Mouse (Mus musculus): ENCODE measurements at regions not wholly inside any gene's neighbourhood (a gene's known extent, or its start where the extent isn't known, plus 50 kb on each side); places are given as distances from the start of the nearest gene placed in this dataset.

- TF ChIP-seq CTCF (IDR thresholded peaks at IDR 0.05; ENCODE audit: low read depth, low read length): no peak
- no peak for TF ChIP-seq POLR2A (IDR thresholded peaks at IDR 0.05; ENCODE audit: extremely low read depth, insufficient read depth, low read length)
- no peak for DNase-seq (ENCODE audit: extremely low read depth, low read depth, low spot score)
- Histone ChIP-seq H3K4me1 (ENCODE audit: control insufficient read depth, insufficient read depth, low read length) (no peaks in the 10 kb centered on the region), H3K4me3 (ENCODE audit: insufficient read depth, low read depth, low read length) (no peak overlapping the region), H3K36me3 (ENCODE audit: control insufficient read depth, insufficient read depth, low read length) (no peaks in the 10 kb centered on the region), H3K27me3 (ENCODE audit: control insufficient read depth, insufficient read depth, low read length) (no peaks in the 10 kb centered on the region), H3K9ac (ENCODE audit: low read depth, low read length) (no peak overlapping the region), H3K79me2 (ENCODE audit: control insufficient read depth, insufficient read depth, low read length) (no peaks in the 10 kb centered on the region), H3K27ac (replicated peaks; ENCODE audit: insufficient read depth, low read depth, low read length) (no peak overlapping the region)
- WGBS: 72% methylated on average over 8 of the region's 8 CpGs
Observed at GRCm38 (mm10) chr13:80334865-80335655, 548.1 kb upstream of the Arrdc3 start.

- 67% methylated on average over 2 of the region's 2 CpGs for WGBS
Observed at GRCm38 (mm10) chr13:80346980-80347649, 536.1 kb upstream of the Arrdc3 start.

GRCm38 (mm10) chr13:80365964-80366363, 517.2 kb upstream of the Arrdc3 start:
- Histone ChIP-seq H3K36me3 (ENCODE audit: control insufficient read depth, insufficient read depth, low read length) (no peaks in the 10 kb centered on the region), H3K9ac (ENCODE audit: low read depth, low read length) (no peak overlapping the region), H3K79me2 (ENCODE audit: control insufficient read depth, insufficient read depth, low read length) (no peaks in the 10 kb centered on the region), H3K27me3 (ENCODE audit: control insufficient read depth, insufficient read depth, low read length) (no peaks in the 10 kb centered on the region), H3K4me3 (ENCODE audit: insufficient read depth, low read depth, low read length) (no peak overlapping the region), H3K27ac (replicated peaks; ENCODE audit: insufficient read depth, low read depth, low read length) (no peak overlapping the region), H3K4me1 (ENCODE audit: control insufficient read depth, insufficient read depth, low read length) (no peaks in the 10 kb centered on the region)
- DNase-seq (ENCODE audit: extremely low read depth, low read depth, low spot score): no peak
- WGBS: 71% methylated on average over 2 of the region's 2 CpGs
- TF ChIP-seq POLR2A (IDR thresholded peaks at IDR 0.05; ENCODE audit: extremely low read depth, insufficient read depth, low read length) (no peak), CTCF (IDR thresholded peaks at IDR 0.05; ENCODE audit: low read depth, low read length) (no peak)

More at GRCm38 (mm10) chr13:80346980-80347649, 536.1 kb upstream of the Arrdc3 start:
- no peaks in the 10 kb centered on the region for H3K79me2 ChIP-seq (ENCODE audit: control insufficient read depth, insufficient read depth, low read length)
- DNase-seq (ENCODE audit: extremely low read depth, low read depth, low spot score): no peak
- no peak overlapping the region for H3K9ac ChIP-seq (ENCODE audit: low read depth, low read length)
- H3K27ac ChIP-seq (replicated peaks; ENCODE audit: insufficient read depth, low read depth, low read length): no peak overlapping the region
- TF ChIP-seq POLR2A (IDR thresholded peaks at IDR 0.05; ENCODE audit: extremely low read depth, insufficient read depth, low read length): no peak
- TF ChIP-seq CTCF (IDR thresholded peaks at IDR 0.05; ENCODE audit: low read depth, low read length): no peak
- no peaks in the 10 kb centered on the region for H3K36me3 ChIP-seq (ENCODE audit: control insufficient read depth, insufficient read depth, low read length)
- H3K4me3 ChIP-seq (ENCODE audit: insufficient read depth, low read depth, low read length): no peak overlapping the region
- no peaks in the 10 kb centered on the region for H3K4me1 ChIP-seq (ENCODE audit: control insufficient read depth, insufficient read depth, low read length)
- no peaks in the 10 kb centered on the region for H3K27me3 ChIP-seq (ENCODE audit: control insufficient read depth, insufficient read depth, low read length)

DNA sequence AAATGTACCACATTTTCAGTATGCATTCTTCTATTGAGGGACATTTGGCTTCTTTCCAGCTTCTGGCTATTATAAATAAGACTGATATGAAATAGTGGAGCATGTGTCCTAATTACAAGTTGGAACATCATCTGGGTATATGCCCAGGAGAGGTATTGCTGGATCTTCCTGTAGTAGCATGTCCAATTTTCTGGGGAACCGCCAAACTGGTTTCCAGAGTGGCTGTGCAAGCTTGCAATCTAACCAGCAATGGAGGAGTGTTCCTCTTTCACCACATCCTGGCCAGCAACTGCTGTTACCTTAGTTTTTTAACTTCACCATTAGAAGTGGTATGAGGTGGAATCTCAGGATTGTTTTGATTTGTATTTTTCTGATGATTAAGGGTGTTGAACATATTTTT, 512.7 kb upstream of the Arrdc3 start:
- H3K4me1 ChIP-seq (ENCODE audit: control insufficient read depth, insufficient read depth, low read length): no peaks in the 10 kb centered on the region
- no peak overlapping the region for H3K27ac ChIP-seq (replicated peaks; ENCODE audit: insufficient read depth, low read depth, low read length)
- H3K27me3 ChIP-seq (ENCODE audit: control insufficient read depth, insufficient read depth, low read length): no peaks in the 10 kb centered on the region
- no peaks in the 10 kb centered on the region for H3K36me3 ChIP-seq (ENCODE audit: control insufficient read depth, insufficient read depth, low read length)
- WGBS: 79% methylated on average over 1 of the region's 1 CpGs
- H3K9ac ChIP-seq (ENCODE audit: low read depth, low read length): no peak overlapping the region
- DNase-seq (ENCODE audit: extremely low read depth, low read depth, low spot score): no peak
- no peaks in the 10 kb centered on the region for H3K79me2 ChIP-seq (ENCODE audit: control insufficient read depth, insufficient read depth, low read length)
- H3K4me3 ChIP-seq (ENCODE audit: insufficient read depth, low read depth, low read length): no peak overlapping the region
- no peak for TF ChIP-seq CTCF (IDR thresholded peaks at IDR 0.05; ENCODE audit: low read depth, low read length)
- TF ChIP-seq POLR2A (IDR thresholded peaks at IDR 0.05; ENCODE audit: extremely low read depth, insufficient read depth, low read length): no peak

DNA sequence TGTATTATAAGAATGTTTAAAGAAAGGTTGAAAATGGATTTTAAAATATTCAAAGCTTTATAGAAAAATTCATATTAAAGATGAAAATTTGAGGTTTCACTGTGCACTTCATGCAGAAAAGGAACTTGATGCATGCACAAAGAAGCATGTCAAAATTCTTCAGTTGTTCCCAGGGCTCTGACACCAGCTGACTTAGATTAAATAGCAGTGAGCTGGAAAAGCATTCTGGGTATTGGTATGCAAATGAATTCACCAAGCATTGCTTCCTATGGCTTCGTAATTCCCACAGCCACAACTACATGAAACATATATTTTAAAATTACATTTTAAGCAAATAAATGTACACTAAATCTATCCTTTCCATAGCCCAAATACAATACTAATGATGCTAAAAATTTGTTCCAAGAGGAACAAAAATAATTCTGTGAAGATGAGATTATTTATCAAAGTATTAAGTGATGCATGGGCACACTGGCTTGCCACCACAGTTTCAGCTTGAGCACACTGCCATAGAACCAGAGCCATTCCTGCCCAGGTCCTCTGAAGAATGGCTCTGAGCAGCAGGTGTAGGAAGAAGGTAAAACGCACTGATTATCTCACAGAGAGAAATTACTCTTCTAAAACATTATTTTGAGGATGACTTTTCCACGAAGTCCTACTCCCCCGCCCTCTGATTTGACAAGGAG, 501.8 kb upstream of the Arrdc3 start:
- H3K27me3 ChIP-seq (ENCODE audit: control insufficient read depth, insufficient read depth, low read length): no peaks in the 10 kb centered on the region
- DNase-seq (ENCODE audit: extremely low read depth, low read depth, low spot score): no peak
- H3K36me3 ChIP-seq (ENCODE audit: control insufficient read depth, insufficient read depth, low read length): no peaks in the 10 kb centered on the region
- 64% methylated on average over 4 of the region's 4 CpGs for WGBS
- no peaks in the 10 kb centered on the region for H3K79me2 ChIP-seq (ENCODE audit: control insufficient read depth, insufficient read depth, low read length)
- H3K4me3 ChIP-seq (ENCODE audit: insufficient read depth, low read depth, low read length): no peak overlapping the region
- no peak overlapping the region for H3K9ac ChIP-seq (ENCODE audit: low read depth, low read length)
- TF ChIP-seq POLR2A (IDR thresholded peaks at IDR 0.05; ENCODE audit: extremely low read depth, insufficient read depth, low read length): no peak
- TF ChIP-seq CTCF (IDR thresholded peaks at IDR 0.05; ENCODE audit: low read depth, low read length): no peak
- no peaks in the 10 kb centered on the region for H3K4me1 ChIP-seq (ENCODE audit: control insufficient read depth, insufficient read depth, low read length)
- no peak overlapping the region for H3K27ac ChIP-seq (replicated peaks; ENCODE audit: insufficient read depth, low read depth, low read length)
